Mouse (Mus musculus) embryonic facial prominence, embryonic 10.5 days (tissue): ENCODE results near the gene Klhl31. TPM values are rescaled to one million over a fixed set of nuclear protein-coding genes. Genes with fewer than 3 reads are reported as not detected.

Source experiments
- DNase-seq: peaks from one replicate; pipeline ENCODE4 v3.0.0-alpha.2; 2017; ENCODE audit warnings: low spot score
- H3K27ac ChIP-seq: fragments of 300-500 bp; sonication (generic); replicated peaks from 2 replicates; pipeline ENCODE4 v1.5.1; 2016; ENCODE audit warnings: mild to moderate bottlenecking
- H3K27me3 ChIP-seq: fragments of 300-500 bp; sonication (generic); replicated peaks from 2 replicates; pipeline ENCODE4 v1.6.1; 2016; ENCODE audit warnings: low read depth, mild to moderate bottlenecking; ENCODE audit not compliant: poor library complexity, severe bottlenecking
- H3K36me3 ChIP-seq: fragments of 300-500 bp; sonication (generic); replicated peaks from 2 replicates; pipeline ENCODE4 v1.6.1; 2016; ENCODE audit warnings: mild to moderate bottlenecking, moderate library complexity
- H3K4me1 ChIP-seq: fragments of 300-500 bp; sonication (generic); 2 replicates; pipeline ENCODE4 v1.6.1; 2016
- H3K4me3 ChIP-seq: fragments of 300-500 bp; sonication (generic); 2 replicates; pipeline ENCODE4 v1.5.1; 2016; ENCODE audit warnings: mild to moderate bottlenecking, moderate library complexity
- H3K9me3 ChIP-seq: fragments of 300-500 bp; sonication (generic); 2 replicates; pipeline ENCODE4 v1.6.1; 2016; ENCODE audit warnings: mild to moderate bottlenecking
- WGBS: fragments of 180-500 bp; shearing (Covaris S2); methylation state at CpG from one replicate; pipeline ENCODE4 v1.1.7; 2016; 5-methylcytosine and 5-hydroxymethylcytosine counted together
- polyA plus RNA-seq: library from polyadenylated mRNA; unstranded; fragments of >200 nt; fragmentation: Nextera tagmentation; extraction: Ambion mirVana; gene quantifications from 2 replicates; pipeline ENCODE4 v1.2.1, GENCODE M21; 2016

Gene Klhl31
- polyA plus RNA-seq, 1 experiment from 2014 or later = 0.35 TPM

- Histone ChIP-seq H3K4me1 (no peaks in the 10 kb centered on the region), H3K27ac (no peak overlapping the region), H3K27me3 (no peaks in the 10 kb centered on the region), H3K9me3 (no peaks in the 10 kb centered on the region; the same call in 1 of the 2 replicates), H3K4me3 (no peak overlapping the region), H3K36me3 (no peaks in the 10 kb centered on the region)
- no peak for DNase-seq
These were observed 25.5 kb upstream of the Klhl31 start for GRCm38 (mm10) chr9:77610811-77611210.

GRCm38 (mm10) chr9:77612349-77612748, 24.0 kb upstream of the Klhl31 start:
- Histone ChIP-seq H3K4me3 (no peak overlapping the region), H3K4me1 (no peaks in the 10 kb centered on the region), H3K36me3 (no peaks in the 10 kb centered on the region), H3K9me3 (no peaks in the 10 kb centered on the region; the same call in 1 of the 2 replicates), H3K27me3 (no peaks in the 10 kb centered on the region), H3K27ac (no peak overlapping the region)
- no peak for DNase-seq
- 72% methylated on average over 4 of the region's 4 CpGs for WGBS

GRCm38 (mm10) chr9:77615868-77616267, 20.4 kb upstream of the Klhl31 start:
- Histone ChIP-seq H3K36me3 (no peaks in the 10 kb centered on the region), H3K9me3 (no peaks in the 10 kb centered on the region; the same call in 1 of the 2 replicates), H3K27ac (no peak overlapping the region), H3K4me1 (no peaks in the 10 kb centered on the region), H3K4me3 (no peak overlapping the region), H3K27me3 (no peaks in the 10 kb centered on the region)
- DNase-seq = no peak
- WGBS = 80% methylated on average over 4 of the region's 4 CpGs

GRCm38 (mm10) chr9:77616796-77617195, 19.5 kb upstream of the Klhl31 start:
- WGBS = 48% methylated on average over 4 of the region's 4 CpGs
- no peak overlapping the region for H3K27ac ChIP-seq
- H3K4me1 ChIP-seq = no peaks in the 10 kb centered on the region
- no peaks in the 10 kb centered on the region for H3K27me3 ChIP-seq
- no peak for DNase-seq
- H3K4me3 ChIP-seq = no peak overlapping the region
- H3K36me3 ChIP-seq = no peaks in the 10 kb centered on the region
- no peaks in the 10 kb centered on the region; the same call in 1 of the 2 replicates for H3K9me3 ChIP-seq

- no peak for DNase-seq
- H3K9me3 ChIP-seq = no peaks in the 10 kb centered on the region; the same call in 1 of the 2 replicates
These were observed 18.5 kb upstream of the Klhl31 start for GRCm38 (mm10) chr9:77617751-77618150.

GRCm38 (mm10) chr9:77618392-77618791, 17.9 kb upstream of the Klhl31 start:
- Histone ChIP-seq H3K4me1 (no peaks in the 10 kb centered on the region), H3K36me3 (no peaks in the 10 kb centered on the region), H3K27ac (no peak overlapping the region), H3K4me3 (no peak overlapping the region), H3K9me3 (no peaks in the 10 kb centered on the region; the same call in 1 of the 2 replicates), H3K27me3 (no peaks in the 10 kb centered on the region)
- no peak for DNase-seq
- WGBS = 85% methylated on average over 2 of the region's 2 CpGs

More at GRCm38 (mm10) chr9:77617751-77618150, 18.5 kb upstream of the Klhl31 start:
- H3K27ac ChIP-seq = no peak overlapping the region
- no peaks in the 10 kb centered on the region for H3K36me3 ChIP-seq
- 82% methylated on average over 6 of the region's 6 CpGs for WGBS
- no peaks in the 10 kb centered on the region for H3K4me1 ChIP-seq
- no peak overlapping the region for H3K4me3 ChIP-seq
- no peaks in the 10 kb centered on the region for H3K27me3 ChIP-seq

GRCm38 (mm10) chr9:77620077-77620476, 16.2 kb upstream of the Klhl31 start:
- Histone ChIP-seq H3K36me3 (no peaks in the 10 kb centered on the region), H3K9me3 (no peaks in the 10 kb centered on the region; the same call in 1 of the 2 replicates), H3K4me3 (no peak overlapping the region), H3K27me3 (no peaks in the 10 kb centered on the region), H3K4me1 (no peaks in the 10 kb centered on the region), H3K27ac (no peak overlapping the region)
- DNase-seq = no peak
- 89% methylated on average over 6 of the region's 6 CpGs for WGBS

- Histone ChIP-seq H3K4me1 (no peaks in the 10 kb centered on the region), H3K36me3 (no peaks in the 10 kb centered on the region), H3K4me3 (no peak overlapping the region), H3K27me3 (no peaks in the 10 kb centered on the region), H3K27ac (no peak overlapping the region), H3K9me3 (no peaks in the 10 kb centered on the region)
- WGBS = 81% methylated on average over 2 of the region's 2 CpGs
- DNase-seq = no peak
These were observed 15.8 kb upstream of the Klhl31 start for GRCm38 (mm10) chr9:77620482-77620881.

GRCm38 (mm10) chr9:77622874-77623273, 13.4 kb upstream of the Klhl31 start:
- DNase-seq = no peak
- no peaks in the 10 kb centered on the region for H3K36me3 ChIP-seq
- no peak overlapping the region for H3K4me3 ChIP-seq
- no peak overlapping the region for H3K27ac ChIP-seq
- 49% methylated on average over 1 of the region's 1 CpGs for WGBS
- H3K9me3 ChIP-seq = no peaks in the 10 kb centered on the region
- H3K4me1 ChIP-seq = no peaks in the 10 kb centered on the region
- no peaks in the 10 kb centered on the region for H3K27me3 ChIP-seq

GRCm38 (mm10) chr9:77623318-77624050, 12.8 kb upstream of the Klhl31 start:
- Histone ChIP-seq H3K4me1 (no peaks in the 10 kb centered on the region), H3K4me3 (no peak overlapping the region), H3K36me3 (no peaks in the 10 kb centered on the region), H3K9me3 (no peaks in the 10 kb centered on the region), H3K27ac (no peak overlapping the region), H3K27me3 (no peaks in the 10 kb centered on the region)
- no peak for DNase-seq
- WGBS = 89% methylated on average over 6 of the region's 6 CpGs

GRCm38 (mm10) chr9:77624171-77624570, 12.1 kb upstream of the Klhl31 start:
- Histone ChIP-seq H3K4me3 (no peak overlapping the region), H3K4me1 (no peaks in the 10 kb centered on the region), H3K36me3 (no peaks in the 10 kb centered on the region), H3K27ac (no peak overlapping the region), H3K27me3 (no peaks in the 10 kb centered on the region), H3K9me3 (no peaks in the 10 kb centered on the region)
- WGBS = 90% methylated on average over 5 of the region's 5 CpGs
- DNase-seq = no peak

GRCm38 (mm10) chr9:77628676-77629075, 7.6 kb upstream of the Klhl31 start:
- H3K4me1 ChIP-seq = no peaks in the 10 kb centered on the region
- no peak for DNase-seq

GRCm38 (mm10) chr9:77629708-77630107, 6.6 kb upstream of the Klhl31 start:
- H3K4me3 ChIP-seq = no peak overlapping the region
- H3K27me3 ChIP-seq = no peaks in the 10 kb centered on the region
- no peak overlapping the region for H3K27ac ChIP-seq
- no peak for DNase-seq
- H3K36me3 ChIP-seq = no peaks in the 10 kb centered on the region
- no peaks in the 10 kb centered on the region for H3K9me3 ChIP-seq
- no peaks in the 10 kb centered on the region for H3K4me1 ChIP-seq
- 89% methylated on average over 5 of the region's 5 CpGs for WGBS

More at GRCm38 (mm10) chr9:77628676-77629075, 7.6 kb upstream of the Klhl31 start:
- Histone ChIP-seq H3K27me3 (no peaks in the 10 kb centered on the region), H3K36me3 (no peaks in the 10 kb centered on the region), H3K9me3 (no peaks in the 10 kb centered on the region), H3K4me3 (no peak overlapping the region), H3K27ac (no peak overlapping the region)
- 87% methylated on average over 10 of the region's 10 CpGs for WGBS
